Mouse (Mus musculus): ENCODE measurements at regions not wholly inside any gene's neighbourhood (a gene's known extent, or its start where the extent isn't known, plus 50 kb on each side); places are given as distances from the start of the nearest gene placed in this dataset.

GRCm38 (mm10) chr12:70608672-70609071, 155.8 kb downstream of the Tmx1 start:
- TF ChIP-seq POLR2A (IDR thresholded peaks at IDR 0.05; ENCODE audit: control insufficient read depth, extremely low read depth, insufficient read depth, low read length, poor library complexity) = no peak
- no peak for TF ChIP-seq CTCF (IDR thresholded peaks at IDR 0.05; ENCODE audit: borderline replicate concordance, control insufficient read depth, extremely low read depth, insufficient read depth, low read length, poor library complexity)

All from thymus, adult 2 months (tissue).